Mouse (Mus musculus) stomach, embryonic 14.5 days (tissue): ENCODE data around the gene Abhd17b. TPM values are rescaled to one million over a fixed set of nuclear protein-coding genes. Genes with fewer than 3 reads are reported as not detected.

ENCODE experiments used
- ATAC-seq: fragments of 200-750 bp; cut with Nextera tagmentation; 2 replicates; pipeline ENCODE4 v1.8.0; 2017; ENCODE audit warnings: low read depth, moderate TSS enrichment; ENCODE audit not compliant: insufficient number of reproducible peaks, insufficient read depth, low FRiP score
- H3K27ac ChIP-seq: fragments of 300-500 bp; sonication (generic); 2 replicates; pipeline ENCODE4 v1.5.1; 2014; ENCODE audit warnings: mild to moderate bottlenecking, low read length, moderate library complexity, mixed read lengths
- H3K27me3 ChIP-seq: fragments of 300-500 bp; sonication (generic); 2 replicates; pipeline ENCODE4 v1.6.1; 2014; ENCODE audit warnings: low read length, control low read depth, mixed read lengths; ENCODE audit not compliant: control insufficient read depth, insufficient read depth
- H3K36me3 ChIP-seq: fragments of 300-500 bp; sonication (generic); 2 replicates; pipeline ENCODE4 v1.6.1; 2014; ENCODE audit warnings: mild to moderate bottlenecking, control low read depth, low read length, moderate library complexity, mixed read lengths; ENCODE audit not compliant: control insufficient read depth, insufficient read depth
- H3K4me1 ChIP-seq: fragments of 300-500 bp; sonication (generic); 2 replicates; pipeline ENCODE4 v1.6.1; 2014; ENCODE audit warnings: low read length, control low read depth, mixed read lengths; ENCODE audit not compliant: control insufficient read depth, insufficient read depth
- H3K4me2 ChIP-seq: fragments of 300-500 bp; sonication (generic); replicated peaks from 2 replicates; pipeline ENCODE4 v1.6.1; 2014; ENCODE audit warnings: low read depth, low read length, control low read depth
- H3K4me3 ChIP-seq: fragments of 300-500 bp; sonication (generic); 2 replicates; pipeline ENCODE4 v1.5.1; 2014; ENCODE audit warnings: low read depth, low read length, control low read depth
- H3K9ac ChIP-seq: fragments of 300-500 bp; sonication (generic); replicated peaks from 2 replicates; pipeline ENCODE4 v1.6.1; 2014; ENCODE audit warnings: low read depth, mild to moderate bottlenecking, control low read depth, low read length, moderate library complexity, mixed read lengths
- H3K9me3 ChIP-seq: fragments of 300-500 bp; sonication (generic); 2 replicates; pipeline ENCODE4 v1.6.1; 2016; ENCODE audit warnings: low read depth, low read length, control low read depth; ENCODE audit not compliant: control insufficient read depth
- WGBS: fragments of 180-500 bp; shearing (Covaris S2); extraction: QIAGEN DNeasy Blood & Tissue Kit; methylation state at CpG from one replicate; pipeline ENCODE4 v1.1.7; 2014; 5-methylcytosine and 5-hydroxymethylcytosine counted together
- polyA plus RNA-seq: library from polyadenylated mRNA; unstranded; fragments of >200 nt; fragmentation: Nextera tagmentation; extraction: Ambion mirVana; gene quantifications from 2 replicates; pipeline ENCODE4 v1.2.1, GENCODE M21; 2014

The Abhd17b gene
- polyA plus RNA-seq, 1 experiment from 2014 or later, result 26.5 TPM

- WGBS, result 73% methylated on average over 5 of the region's 5 CpGs
- Histone ChIP-seq H3K4me2 (no peak overlapping the region), H3K36me3 (no peaks in the 10 kb centered on the region), H3K27me3 (no peaks in the 10 kb centered on the region), H3K4me1 (no peaks in the 10 kb centered on the region), H3K27ac (no peak overlapping the region), H3K4me3 (no peak overlapping the region), H3K9me3 (no peaks in the 10 kb centered on the region), H3K9ac (no peak overlapping the region)
- ATAC-seq, result no peak
Observed at GRCm38 (mm10) chr19:21731887-21732286, 78.9 kb downstream of the Abhd17b start.

GRCm38 (mm10) chr19:21733176-21733575, 80.2 kb downstream of the Abhd17b start:
- Histone ChIP-seq H3K4me3 (no peak overlapping the region), H3K4me2 (no peak overlapping the region), H3K9ac (no peak overlapping the region), H3K27ac (no peak overlapping the region), H3K27me3 (no peaks in the 10 kb centered on the region), H3K36me3 (no peaks in the 10 kb centered on the region), H3K9me3 (no peaks in the 10 kb centered on the region), H3K4me1 (no peaks in the 10 kb centered on the region)
- WGBS, result 94% methylated on average over 2 of the region's 2 CpGs
- ATAC-seq, result no peak

- WGBS, result 35% methylated on average over 5 of the region's 5 CpGs
- H3K9ac ChIP-seq, result no peak overlapping the region
- H3K27ac ChIP-seq, result no peak overlapping the region
- no peak overlapping the region for H3K4me2 ChIP-seq
- H3K9me3 ChIP-seq, result no peaks in the 10 kb centered on the region
- no peaks in the 10 kb centered on the region for H3K4me1 ChIP-seq
- no peak for ATAC-seq
- no peak overlapping the region for H3K4me3 ChIP-seq
- H3K27me3 ChIP-seq, result no peaks in the 10 kb centered on the region
- H3K36me3 ChIP-seq, result no peaks in the 10 kb centered on the region
Observed at GRCm38 (mm10) chr19:21734112-21734511, 81.1 kb downstream of the Abhd17b start.

Other genes with a start within 250 kb of the Abhd17b start
- gene Gda, start 179.7 kb upstream of the Abhd17b start, polyA plus RNA-seq, result 0.07 and 0.15 TPM in 2 replicates
- 58.0 and 58.2 TPM in 2 replicates for gene 1110059E24Rik, start 209 bp upstream of the Abhd17b start, polyA plus RNA-seq
- gene Cemip2, start 125.2 kb downstream of the Abhd17b start, polyA plus RNA-seq, result 18.0 TPM in 2 replicates